Mouse (Mus musculus) fat pad, adult 2 months (tissue): Measurements from ENCODE around the gene Gm340.

Experiments
- DNase-seq: peaks from one replicate; pipeline ENCODE4 v3.0.0-alpha.2; 2011; ENCODE audit warnings: low read depth, low spot score; ENCODE audit errors: extremely low read depth

Gm340 gene

GRCm38 (mm10) chr19:41581706-41582420, at the start of gene Gm340:
Gene Gm340 (plus strand): TSS chr19:41582370.
- DNase-seq, result no peak

- no peak for DNase-seq
These were observed 48.1 kb upstream of the Gm340 start for GRCm38 (mm10) chr19:41534021-41534420.

DNA sequence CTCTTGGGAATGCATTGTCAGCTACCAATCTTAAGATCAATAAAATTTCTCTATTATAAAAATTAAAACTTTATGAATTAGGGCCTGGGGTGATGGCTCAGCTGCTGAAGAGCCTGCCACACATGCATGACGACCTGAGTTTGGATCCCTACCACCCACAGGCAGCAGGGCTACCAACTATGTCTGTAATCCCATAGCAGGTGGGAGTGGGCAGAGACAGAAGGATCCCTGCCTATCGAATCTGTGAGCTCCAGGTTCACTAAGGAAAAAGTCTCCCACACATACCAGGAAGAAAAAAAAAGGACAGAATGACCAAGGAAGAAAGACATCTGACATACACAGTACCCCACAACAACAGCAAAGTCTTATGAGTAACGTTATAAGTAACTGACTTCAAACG, 25.2 kb upstream of the Gm340 start:
- DNase-seq, result no peak

GRCm38 (mm10) chr19:41557491-41557890, 24.7 kb upstream of the Gm340 start:
- DNase-seq, result no peak

DNA sequence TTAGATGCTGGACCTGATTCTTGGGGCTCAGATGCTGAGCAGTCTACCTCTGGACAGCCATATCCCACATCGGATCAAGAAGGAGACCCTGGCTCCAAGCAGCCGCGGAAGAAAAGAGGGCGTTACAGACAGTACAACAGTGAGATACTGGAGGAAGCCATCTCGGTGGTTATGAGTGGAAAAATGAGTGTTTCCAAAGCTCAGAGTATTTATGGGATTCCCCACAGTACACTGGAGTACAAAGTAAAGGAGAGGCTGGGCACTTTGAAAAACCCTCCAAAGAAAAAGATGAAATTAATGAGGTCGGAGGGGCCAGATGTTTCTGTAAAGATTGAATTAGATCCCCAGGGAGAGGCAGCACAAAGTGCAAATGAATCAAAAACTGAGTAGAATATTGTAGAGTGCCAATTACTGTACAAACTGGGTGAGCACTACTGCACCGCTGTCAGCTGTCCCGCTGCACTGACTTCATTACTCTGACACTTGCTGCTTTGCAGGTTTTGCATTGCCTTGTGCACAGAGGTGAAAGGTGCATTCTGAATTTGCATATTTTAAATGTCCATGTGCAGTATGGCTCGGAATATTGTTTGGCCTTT, 23.2 kb upstream of the Gm340 start:
- DNase-seq, result no peak

DNA sequence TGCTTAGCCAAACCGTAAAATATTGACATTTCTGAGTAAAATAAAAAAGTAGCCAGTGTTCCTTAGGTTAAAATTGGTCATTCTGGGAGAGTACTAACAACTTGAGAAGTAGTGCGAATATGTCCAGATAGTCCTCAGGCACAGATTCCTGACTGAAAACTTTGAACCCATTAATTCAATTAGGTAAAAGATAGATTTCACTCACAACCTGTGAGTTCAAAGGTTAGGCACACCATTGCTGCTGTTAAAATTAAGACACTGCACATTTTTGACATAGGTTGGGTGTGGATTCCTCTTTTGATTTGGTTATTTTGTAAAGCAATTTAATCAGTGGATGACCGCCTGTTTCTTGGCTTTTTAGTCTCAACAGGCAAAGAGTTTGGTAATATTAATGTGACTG, 21.3 kb upstream of the Gm340 start:
- DNase-seq, result no peak

DNA sequence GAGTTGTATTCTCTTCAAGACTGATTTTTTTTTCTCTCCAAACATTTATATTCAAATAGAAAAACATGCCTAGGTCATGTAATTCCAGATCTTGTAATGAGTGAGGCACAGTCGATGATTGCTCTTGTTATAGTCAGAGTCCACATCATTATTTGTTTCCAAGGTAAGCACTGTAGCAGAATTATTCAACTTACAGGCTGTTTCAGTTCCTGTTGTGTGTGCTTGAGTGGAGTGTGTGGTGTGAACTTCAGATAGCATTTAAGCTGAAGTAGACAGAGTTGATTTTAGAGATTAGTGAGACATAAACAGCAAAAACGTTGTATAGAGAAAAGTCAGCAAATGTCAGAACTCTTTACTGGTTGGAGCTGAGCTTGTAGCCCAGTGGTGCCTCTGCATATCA, 13.4 kb upstream of the Gm340 start:
- no peak for DNase-seq

- DNase-seq, result no peak
These were observed 8.5 kb upstream of the Gm340 start for GRCm38 (mm10) chr19:41573700-41574099.

DNA sequence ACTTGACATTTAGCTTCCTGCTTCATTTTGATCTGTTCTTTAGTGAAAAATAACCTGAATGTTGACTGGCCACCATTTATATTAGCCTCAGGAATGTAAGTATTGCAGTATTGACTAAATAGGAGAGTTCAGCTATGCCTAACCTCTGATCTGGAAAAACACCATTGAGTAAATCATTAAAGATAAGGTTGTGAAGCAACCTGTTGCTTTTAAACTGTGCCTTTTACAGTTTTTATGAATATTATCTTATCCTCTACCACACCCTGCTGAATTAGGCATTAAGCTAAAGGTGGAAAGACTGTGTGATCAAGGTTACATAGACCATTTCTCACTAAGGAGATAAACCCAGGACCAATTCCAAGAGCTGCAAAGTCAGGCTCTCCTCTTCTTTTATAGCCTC, 4.6 kb upstream of the Gm340 start:
- no peak for DNase-seq

GRCm38 (mm10) chr19:41579311-41579920, 2.8 kb upstream of the Gm340 start:
- DNase-seq, result no peak

- DNase-seq, result no peak
These were observed 846 bp downstream of the Gm340 start for GRCm38 (mm10) chr19:41582918-41583514.

- DNase-seq, result no peak
These were observed 4.6 kb downstream of the Gm340 start for GRCm38 (mm10) chr19:41586752-41587151.

DNA sequence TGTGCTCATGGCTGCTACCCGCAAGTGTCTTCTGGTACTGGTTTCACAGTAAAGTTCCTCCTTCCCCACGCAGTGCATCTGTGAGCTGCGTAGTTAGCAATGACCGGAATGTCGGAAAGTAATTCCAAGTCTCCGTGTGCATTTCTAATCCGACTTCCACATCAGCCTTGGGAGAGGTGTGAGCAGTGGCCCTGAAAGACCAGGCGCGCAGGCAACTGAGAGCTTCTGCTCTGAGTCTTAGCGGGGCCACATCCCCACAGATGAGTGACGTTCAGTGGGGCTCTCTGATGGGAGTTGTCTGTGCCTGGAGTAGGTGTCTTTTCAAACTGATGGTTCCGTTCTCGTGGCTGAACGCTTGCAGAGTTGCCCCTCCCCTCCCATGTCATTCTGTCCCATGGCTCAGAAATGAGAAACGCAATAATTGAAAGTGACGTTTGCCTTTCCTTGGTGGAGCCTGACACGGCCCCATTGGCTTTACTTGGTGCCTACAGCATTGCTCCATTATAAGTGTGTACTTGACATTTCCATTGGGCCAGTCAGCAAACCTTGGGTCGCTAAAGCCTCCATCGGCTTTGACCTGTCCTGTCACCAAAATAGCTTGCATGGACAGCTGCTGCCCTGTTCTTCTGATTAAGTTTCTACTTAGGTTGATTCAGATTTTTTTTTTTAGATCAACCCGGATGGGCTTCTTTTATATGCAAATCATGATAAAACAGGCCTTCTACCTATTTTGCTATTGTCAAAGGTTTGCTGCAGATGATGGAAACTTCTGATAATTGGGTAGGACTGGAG, 5.5 kb downstream of the Gm340 start:
- no peak for DNase-seq

DNA sequence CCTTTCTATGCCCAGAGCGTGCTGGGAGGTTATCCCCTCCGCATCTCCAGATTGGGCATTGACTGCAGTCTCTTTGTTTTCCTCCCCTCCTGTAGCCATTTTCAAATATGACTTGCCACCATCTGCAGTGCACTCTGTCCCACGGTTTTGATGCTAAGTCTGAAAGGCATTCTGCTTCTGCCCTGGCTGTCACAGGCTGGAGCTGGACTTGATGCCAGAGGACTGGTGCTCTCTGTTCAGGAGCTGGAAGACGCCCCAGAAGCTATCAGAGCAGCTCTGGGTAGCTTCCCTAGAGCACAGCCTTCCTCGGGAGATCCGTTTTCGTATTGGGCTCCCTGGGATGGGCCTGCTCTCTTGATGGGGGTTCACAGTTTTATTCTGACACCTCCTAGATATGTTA, 6.9 kb downstream of the Gm340 start:
- no peak for DNase-seq

GRCm38 (mm10) chr19:41589681-41590080, 7.5 kb downstream of the Gm340 start:
- no peak for DNase-seq

GRCm38 (mm10) chr19:41591808-41592207, 9.6 kb downstream of the Gm340 start:
- DNase-seq, result no peak

DNA sequence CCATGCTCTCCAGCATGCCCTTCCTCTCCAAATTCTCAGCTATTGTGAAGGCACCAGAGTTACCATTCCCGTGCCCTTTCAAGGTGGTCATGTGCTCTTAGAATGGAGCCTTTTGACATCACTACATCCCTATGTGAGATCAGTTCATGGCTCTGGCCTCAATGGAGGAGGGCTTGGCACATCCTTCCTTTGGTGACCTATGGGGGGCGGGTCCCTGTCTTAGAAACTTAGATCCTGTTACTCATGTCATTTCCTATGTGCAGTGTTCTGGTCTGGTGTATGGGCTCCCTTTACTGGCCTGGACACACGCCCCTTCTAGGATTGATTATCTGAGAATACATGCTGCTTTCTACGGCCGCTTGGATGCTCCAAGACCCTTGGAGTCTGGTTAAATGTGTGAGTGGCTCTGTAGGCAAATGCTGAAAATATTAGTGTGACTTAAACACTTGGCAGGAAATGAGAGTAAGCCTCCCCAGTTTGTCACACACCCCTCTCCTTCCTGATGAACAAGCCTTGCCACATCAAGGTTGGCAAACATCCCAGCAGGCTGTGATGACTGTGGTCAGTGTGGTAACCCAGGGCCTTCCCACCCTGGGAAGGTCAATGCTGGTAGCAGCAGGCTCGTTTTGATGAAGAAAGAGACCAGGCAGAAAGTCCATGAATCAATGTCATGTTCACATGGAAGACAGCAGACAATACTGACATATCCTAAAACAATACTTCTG, 15.2 kb downstream of the Gm340 start:
- peak; percentile 40 for DNase-seq

GRCm38 (mm10) chr19:41600647-41601046, 18.5 kb downstream of the Gm340 start:
- no peak for DNase-seq

GRCm38 (mm10) chr19:41606208-41606987, 24.2 kb downstream of the Gm340 start:
- no peak for DNase-seq

GRCm38 (mm10) chr19:41611683-41612082, 29.5 kb downstream of the Gm340 start:
- DNase-seq, result no peak
